Mouse (Mus musculus): Measurements from ENCODE around the gene Zkscan16. TPM values are rescaled to one million over a fixed set of nuclear protein-coding genes. Genes with fewer than 3 reads are reported as not detected.

Gene Zkscan16
- polyA plus RNA-seq, 1 experiment from 2014 or later: 0.99 TPM

DNA sequence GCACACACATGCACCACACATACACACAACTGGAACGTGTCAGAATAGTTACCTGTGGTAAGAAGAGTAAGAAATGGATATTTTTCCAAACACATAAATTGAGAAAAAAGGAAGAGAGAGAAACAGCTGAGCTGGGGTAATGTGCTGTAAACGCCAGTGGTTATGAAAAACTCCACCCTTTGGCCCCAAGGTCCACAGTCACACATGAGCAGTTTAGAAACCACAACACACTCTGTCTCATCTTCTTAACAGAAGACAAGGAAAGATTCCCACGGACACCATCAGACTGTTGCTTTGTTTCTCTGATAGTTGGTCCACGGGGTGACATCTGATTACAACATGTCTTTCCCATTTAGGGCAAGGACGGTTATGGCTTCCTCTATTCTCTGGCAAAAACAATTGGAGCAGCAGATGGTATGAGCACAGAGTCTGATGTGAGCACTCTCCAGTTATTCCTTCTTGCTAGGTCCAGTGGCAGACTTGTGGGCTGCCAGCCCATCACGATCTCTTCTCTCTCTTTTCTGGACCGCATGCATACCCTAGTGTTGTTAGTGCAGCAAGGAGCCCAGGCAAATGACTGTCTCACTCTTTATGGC is 46.0 kb downstream of the Zkscan16 start:
- WGBS: 86% methylated on average over 7 of the region's 7 CpGs
- no peak overlapping the region for H3K4me2 ChIP-seq (replicated peaks)
- H3K4me1 ChIP-seq: peaks cover 15% of the 10 kb centered on the region
- H3K9ac ChIP-seq (replicated peaks): no peak overlapping the region
- H3K36me3 ChIP-seq: no peaks in the 10 kb centered on the region
- no peak for ATAC-seq (replicated peaks)
- H3K27ac ChIP-seq (replicated peaks): no peak overlapping the region
- no peaks in the 10 kb centered on the region for H3K27me3 ChIP-seq
- no peak overlapping the region for H3K4me3 ChIP-seq
- H3K9me3 ChIP-seq: no peaks in the 10 kb centered on the region

DNA sequence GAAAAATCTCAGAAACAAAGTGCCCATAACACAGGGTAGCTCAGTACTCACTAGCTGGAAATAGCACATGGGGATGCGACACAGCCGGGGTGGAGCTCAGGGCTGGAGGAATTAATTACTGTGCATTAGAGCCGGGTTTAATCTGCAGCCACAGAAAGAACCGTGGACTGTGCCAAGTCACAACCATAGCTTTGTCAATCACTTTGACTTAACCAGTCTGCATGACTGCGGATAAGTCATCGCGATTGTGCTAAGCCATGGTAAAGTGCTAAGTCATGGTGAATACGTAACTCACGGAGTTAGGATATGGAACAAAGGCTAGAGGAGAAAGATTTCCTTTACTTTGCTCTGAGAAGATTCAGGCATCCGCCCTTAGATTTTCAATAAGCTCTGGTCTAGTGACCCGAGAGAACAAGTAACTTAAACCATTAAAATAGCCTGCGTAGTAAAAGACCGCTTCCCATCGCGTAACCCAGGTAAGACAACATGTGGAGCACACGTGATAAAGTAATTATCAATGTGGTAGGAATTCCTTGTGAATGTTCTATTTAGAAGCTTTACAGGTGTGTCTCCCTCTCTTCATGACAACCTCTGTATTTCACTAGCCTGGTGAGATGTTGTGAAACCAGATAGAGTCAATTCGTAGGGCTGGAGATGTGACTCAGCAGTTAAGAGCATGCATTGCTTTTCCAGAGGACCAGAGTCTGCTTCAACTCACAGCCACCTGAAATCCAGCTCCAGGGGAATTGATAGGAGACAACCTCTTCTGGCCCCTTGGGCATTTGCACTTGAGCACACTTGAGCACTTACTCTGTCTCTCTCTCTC is 47.4 kb downstream of the Zkscan16 start:
- Histone ChIP-seq H3K27ac (replicated peaks) (no peak overlapping the region), H3K4me1 (peaks cover 12% of the 10 kb centered on the region), H3K9ac (replicated peaks) (no peak overlapping the region), H3K4me2 (replicated peaks) (no peak overlapping the region), H3K9me3 (no peaks in the 10 kb centered on the region), H3K27me3 (no peaks in the 10 kb centered on the region), H3K4me3 (no peak overlapping the region), H3K36me3 (no peaks in the 10 kb centered on the region)
- 62% methylated on average over 17 of the region's 17 CpGs for WGBS
- no peak; the same call in 1 of the 2 replicates for ATAC-seq (replicated peaks)

DNA sequence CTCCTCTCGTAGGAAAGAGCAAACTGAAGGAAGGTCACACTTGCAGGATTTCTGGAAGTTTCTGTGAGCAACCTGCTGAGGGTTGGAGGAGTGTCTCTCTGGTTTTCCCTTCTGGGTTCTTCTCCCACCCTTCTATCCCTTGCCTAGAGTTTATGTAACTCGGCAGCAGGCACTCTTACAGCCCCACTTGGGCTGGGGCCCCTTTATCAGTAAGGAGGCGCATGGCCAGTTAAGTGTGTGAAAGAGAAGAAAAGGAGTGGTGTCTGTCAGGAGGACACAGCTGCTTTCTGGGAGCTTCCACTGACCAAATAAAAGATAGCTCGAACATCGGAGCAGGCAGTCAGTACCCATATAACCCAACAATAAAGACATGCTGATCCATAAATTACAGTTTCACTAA is 48.8 kb downstream of the Zkscan16 start:
- Histone ChIP-seq H3K4me2 (replicated peaks) (no peak overlapping the region), H3K36me3 (no peaks in the 10 kb centered on the region), H3K4me3 (no peak overlapping the region), H3K4me1 (peaks cover 3% of the 10 kb centered on the region; the same call in 1 of the 2 replicates), H3K27me3 (no peaks in the 10 kb centered on the region), H3K27ac (replicated peaks) (no peak overlapping the region), H3K9ac (replicated peaks) (no peak overlapping the region), H3K9me3 (no peaks in the 10 kb centered on the region)
- 81% methylated on average over 5 of the region's 5 CpGs for WGBS
- no peak for ATAC-seq (replicated peaks)

DNA sequence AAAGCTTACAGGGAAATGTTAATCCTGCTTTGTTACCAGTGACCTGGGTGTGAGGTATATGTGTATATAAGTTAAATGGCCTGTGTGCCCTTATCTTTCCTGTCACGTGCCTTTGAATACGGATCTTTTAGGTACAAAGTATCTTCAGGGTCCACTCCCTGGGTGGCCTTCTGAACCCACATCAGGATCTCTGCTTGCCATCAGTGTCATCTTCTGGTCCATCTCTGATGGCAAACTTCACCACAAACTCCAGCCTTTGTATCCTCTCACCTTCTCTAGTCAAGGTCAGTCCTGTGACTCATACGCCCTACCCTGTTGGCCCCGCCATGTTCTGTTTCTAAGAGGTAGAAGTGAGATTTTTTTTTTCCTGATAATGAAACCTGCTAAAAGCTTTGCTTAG is 51.3 kb downstream of the Zkscan16 start, which contains the start of gene Dnajc25:
TSS of gene Dnajc25 (plus strand) at position 301 of the 400 bp plus-strand sequence.
- Histone ChIP-seq H3K27ac (replicated peaks) (no peak within 1 kb of the TSS), H3K9ac (replicated peaks) (no peak within 1 kb of the TSS), H3K4me2 (replicated peaks) (no peak within 1 kb of the TSS), H3K27me3 (no peaks in the 10 kb centered on the region), H3K4me1 (peaks cover 6% of the 10 kb centered on the region; the same call in 1 of the 2 replicates), H3K4me3 (no peak within 1 kb of the TSS), H3K36me3 (no peaks in the 10 kb centered on the region), H3K9me3 (no peaks in the 10 kb centered on the region)
- ATAC-seq (replicated peaks): no peak
- 90% methylated on average over 4 of the region's 4 CpGs for WGBS

DNA sequence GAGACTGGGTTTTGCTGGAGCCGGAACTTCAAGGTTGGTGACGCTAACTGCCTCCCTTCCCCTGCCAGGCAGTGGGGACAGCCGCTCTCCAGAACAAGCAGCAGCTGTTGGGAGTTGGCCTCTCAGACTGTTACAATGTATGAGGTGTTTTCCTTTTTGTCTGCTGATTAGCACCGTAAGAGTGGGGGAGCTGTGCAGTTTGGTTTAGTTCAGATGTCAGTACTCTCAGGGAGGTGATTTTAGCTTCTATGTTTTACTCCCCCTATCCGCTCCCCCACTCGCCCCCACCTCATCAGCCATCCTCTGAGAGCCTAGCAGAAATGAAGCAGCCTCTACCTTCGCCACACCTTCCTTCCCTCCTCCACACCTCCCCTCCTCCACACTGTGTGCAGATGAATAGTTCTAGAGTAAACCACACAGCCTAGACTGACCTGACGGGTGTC is 51.8 kb downstream of the Zkscan16 start:
- WGBS: 73% methylated on average over 8 of the region's 8 CpGs
- Histone ChIP-seq H3K4me3 (no peak overlapping the region), H3K27ac (replicated peaks) (no peak overlapping the region), H3K9ac (replicated peaks) (no peak overlapping the region), H3K27me3 (no peaks in the 10 kb centered on the region), H3K9me3 (no peaks in the 10 kb centered on the region), H3K4me1 (peaks cover 6% of the 10 kb centered on the region; the same call in 1 of the 2 replicates), H3K4me2 (replicated peaks) (no peak overlapping the region), H3K36me3 (no peaks in the 10 kb centered on the region)
- no peak for ATAC-seq (replicated peaks)

DNA sequence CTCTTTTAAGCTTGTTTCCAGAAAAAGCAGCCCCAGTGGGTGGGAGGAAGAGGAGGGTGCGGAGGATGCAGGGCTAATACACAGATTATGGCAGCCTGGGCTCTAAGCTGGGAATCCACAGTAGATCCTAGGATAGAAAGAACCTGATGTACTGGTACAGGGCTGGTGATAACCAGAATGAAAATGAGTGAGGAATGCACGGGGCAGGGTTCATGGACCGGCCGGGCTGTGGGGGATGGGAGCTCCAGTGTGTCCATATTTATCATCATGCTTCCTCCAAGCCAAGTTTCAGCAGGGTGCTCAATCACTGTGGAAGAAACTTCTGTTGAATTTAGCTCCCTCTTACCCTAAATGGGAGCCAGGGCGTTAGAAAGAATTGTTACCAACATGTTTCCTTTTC is 53.7 kb downstream of the Zkscan16 start:
- 87% methylated on average over 5 of the region's 5 CpGs for WGBS
- Histone ChIP-seq H3K9ac (replicated peaks) (no peak overlapping the region), H3K4me2 (replicated peaks) (no peak overlapping the region), H3K9me3 (no peaks in the 10 kb centered on the region), H3K36me3 (no peaks in the 10 kb centered on the region), H3K4me3 (no peak overlapping the region), H3K27me3 (no peaks in the 10 kb centered on the region), H3K27ac (replicated peaks) (no peak overlapping the region), H3K4me1 (0 out of 2 replicates have a peak, but pooled peaks cover 3% of the 10 kb centered on the region)
- ATAC-seq (replicated peaks): no peak

DNA sequence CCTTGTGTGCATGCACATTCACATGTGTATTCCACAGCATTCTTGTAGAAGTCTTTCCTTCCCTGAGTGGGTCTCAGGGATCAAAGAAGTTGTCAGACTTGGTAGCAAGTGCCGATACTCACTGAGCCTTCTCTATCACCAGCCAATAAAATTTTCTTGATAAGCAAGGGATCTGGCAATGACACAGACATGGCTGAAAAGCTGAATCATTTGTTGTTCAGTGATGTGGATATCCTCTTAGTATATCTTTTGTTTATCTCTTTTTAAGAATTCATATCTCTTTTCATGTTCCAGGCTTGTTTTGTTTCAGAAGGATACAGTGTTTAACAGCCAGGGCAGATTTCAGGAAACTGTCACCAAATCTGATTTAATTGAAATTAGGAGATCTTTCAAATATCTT is 55.3 kb downstream of the Zkscan16 start:
- Histone ChIP-seq H3K27ac (replicated peaks) (no peak overlapping the region), H3K36me3 (no peaks in the 10 kb centered on the region), H3K9me3 (no peaks in the 10 kb centered on the region), H3K27me3 (no peaks in the 10 kb centered on the region), H3K9ac (replicated peaks) (no peak overlapping the region), H3K4me1 (peaks cover 10% of the 10 kb centered on the region), H3K4me3 (no peak overlapping the region), H3K4me2 (replicated peaks) (no peak overlapping the region)
- no peak for ATAC-seq (replicated peaks)
- 81% methylated on average over 1 of the region's 1 CpGs for WGBS

DNA sequence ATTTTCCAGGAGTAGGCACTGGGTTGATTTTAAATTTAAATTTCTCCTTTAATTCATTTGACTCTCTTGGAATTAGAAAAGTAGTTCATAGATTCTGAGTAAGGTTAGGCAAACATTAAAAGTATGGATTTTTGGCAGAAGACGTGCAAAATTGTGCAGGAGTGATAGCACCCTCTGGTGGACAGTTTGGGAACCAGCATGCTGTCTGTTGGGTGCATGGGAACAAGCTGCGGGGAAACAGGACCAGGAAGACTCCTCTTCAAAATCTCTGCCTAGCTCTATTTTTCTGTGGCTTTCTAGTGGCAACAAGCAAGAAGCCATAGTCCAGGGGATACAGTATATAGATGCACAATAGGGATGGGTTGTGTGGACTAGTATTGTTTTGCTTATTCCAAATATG is 56.3 kb downstream of the Zkscan16 start:
- Histone ChIP-seq H3K4me3 (no peak overlapping the region), H3K27me3 (no peaks in the 10 kb centered on the region), H3K4me1 (peaks cover 20% of the 10 kb centered on the region), H3K36me3 (no peaks in the 10 kb centered on the region), H3K27ac (replicated peaks) (no peak overlapping the region), H3K9me3 (no peaks in the 10 kb centered on the region), H3K9ac (replicated peaks) (no peak overlapping the region), H3K4me2 (replicated peaks) (no peak overlapping the region)
- WGBS: 5% methylated on average over 2 of the region's 2 CpGs
- no peak for ATAC-seq (replicated peaks)

DNA sequence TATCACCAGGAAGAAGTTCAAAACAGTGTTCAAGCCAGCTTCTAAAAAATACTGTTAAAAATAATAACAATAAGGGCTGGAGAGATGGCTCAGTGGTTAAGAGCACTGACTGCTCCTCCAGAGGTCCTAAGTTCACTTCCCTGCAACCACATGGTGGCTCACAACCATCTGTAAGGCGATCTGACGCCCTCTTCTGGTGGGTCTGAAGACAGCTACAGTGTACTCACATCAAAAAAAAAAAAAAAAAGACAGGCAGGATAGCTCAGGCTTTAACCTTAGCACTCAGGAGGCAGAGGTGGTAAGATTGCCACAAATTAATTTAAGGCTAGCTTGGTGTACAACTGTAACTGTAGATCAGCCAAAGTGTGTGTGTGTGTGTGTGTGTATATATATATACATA is 57.2 kb downstream of the Zkscan16 start:
- Histone ChIP-seq H3K36me3 (no peaks in the 10 kb centered on the region), H3K4me1 (peaks cover 23% of the 10 kb centered on the region), H3K9ac (replicated peaks) (no peak overlapping the region), H3K4me3 (no peak overlapping the region), H3K9me3 (no peaks in the 10 kb centered on the region), H3K27ac (replicated peaks) (no peak overlapping the region), H3K4me2 (replicated peaks) (no peak overlapping the region), H3K27me3 (no peaks in the 10 kb centered on the region)
- 2% methylated on average over 2 of the region's 2 CpGs for WGBS
- ATAC-seq (replicated peaks): no peak

DNA sequence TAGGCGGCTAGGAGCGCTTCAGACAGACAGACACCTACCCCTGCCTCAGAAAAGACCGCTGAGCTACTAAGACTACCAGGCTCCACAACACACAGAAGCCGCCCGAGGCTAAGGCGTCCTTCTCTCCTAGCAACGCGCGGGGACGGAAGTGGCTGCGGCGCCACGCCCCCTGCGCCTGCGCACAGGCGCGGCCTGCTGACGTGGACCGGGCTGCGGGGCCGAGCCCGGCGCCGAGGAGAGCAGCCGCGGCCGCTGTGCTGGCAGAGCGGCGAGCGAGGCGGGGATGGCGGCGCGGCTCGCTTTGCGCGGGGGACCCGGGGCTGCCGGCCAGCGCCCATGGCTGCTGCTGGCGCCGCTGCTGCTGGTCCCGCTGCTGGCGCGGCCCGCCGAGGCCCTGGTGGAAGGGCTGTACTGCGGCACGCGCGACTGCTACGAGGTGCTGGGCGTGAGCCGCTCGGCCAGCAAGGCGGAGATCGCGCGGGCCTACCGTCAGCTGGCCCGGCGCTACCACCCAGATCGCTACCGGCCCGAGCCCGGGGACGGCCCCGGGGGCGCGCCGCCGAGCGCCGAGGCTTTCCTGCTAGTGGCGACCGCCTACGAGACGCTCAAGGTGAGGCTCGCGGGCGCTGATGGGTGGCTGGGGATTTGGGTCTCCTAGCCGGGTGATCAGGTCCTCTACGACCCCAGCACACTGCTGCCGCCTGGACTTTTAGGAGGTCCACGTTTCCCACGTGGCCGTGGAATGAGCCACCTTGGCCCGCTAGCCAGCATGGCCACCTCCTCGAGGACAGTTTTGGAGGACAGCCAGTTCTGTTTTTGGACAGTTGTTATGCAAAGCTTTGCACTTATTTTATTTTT is 59.7 kb downstream of the Zkscan16 start, which contains the start of gene Gm20503:
TSS of gene Gm20503 (plus strand) at position 263 of the 858 bp plus-strand sequence.
- under 1% methylated on average over 70 of the region's 89 CpGs for WGBS

DNA sequence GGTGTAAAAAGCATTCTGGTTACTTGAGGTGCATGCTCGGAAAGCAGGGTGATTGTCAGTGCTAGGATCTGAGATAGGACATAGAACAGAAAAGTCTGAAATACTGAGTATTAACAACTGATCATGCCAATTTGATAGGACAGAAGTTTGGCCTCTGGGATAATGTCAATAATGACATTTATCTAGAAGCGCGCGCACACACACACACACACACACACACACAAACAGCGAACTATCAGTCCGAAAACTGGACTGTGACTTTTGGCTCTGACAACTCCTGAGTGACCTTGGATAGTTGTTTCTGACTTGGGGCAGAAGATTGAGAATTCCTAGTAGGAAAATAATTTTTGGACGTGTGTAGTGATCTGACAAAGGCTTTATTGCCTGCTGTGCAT is 60.4 kb downstream of the Zkscan16 start:
- no peaks in the 10 kb centered on the region for H3K27me3 ChIP-seq
- no peak for ATAC-seq (replicated peaks)
- no peaks in the 10 kb centered on the region for H3K36me3 ChIP-seq
- 33% methylated on average over 7 of the region's 7 CpGs for WGBS
- peaks cover 20% of the 10 kb centered on the region for H3K4me1 ChIP-seq
- H3K27ac ChIP-seq (replicated peaks): no peak overlapping the region
- no peaks in the 10 kb centered on the region for H3K9me3 ChIP-seq
- H3K4me3 ChIP-seq: peak overlapping the region; percentile 79
- H3K4me2 ChIP-seq (replicated peaks): peak overlapping the region; percentile 67
- peak overlapping the region; percentile 90 for H3K9ac ChIP-seq (replicated peaks)

More for the DNA sequence above, 59.7 kb downstream of the Zkscan16 start, which contains the start of gene Gm20503:
- H3K27me3 ChIP-seq: no peaks in the 10 kb centered on the region
- H3K27ac ChIP-seq (replicated peaks): peak within 1 kb of the TSS; percentile 94
- H3K4me2 ChIP-seq (replicated peaks): peak within 1 kb of the TSS; percentile 67
- H3K9ac ChIP-seq (replicated peaks): peak within 1 kb of the TSS; percentile 90
- ATAC-seq (replicated peaks): peak; percentile 100
- H3K4me3 ChIP-seq: peak within 1 kb of the TSS; percentile 79
- peaks cover 22% of the 10 kb centered on the region for H3K4me1 ChIP-seq
- no peaks in the 10 kb centered on the region for H3K36me3 ChIP-seq
- H3K9me3 ChIP-seq: no peaks in the 10 kb centered on the region

DNA sequence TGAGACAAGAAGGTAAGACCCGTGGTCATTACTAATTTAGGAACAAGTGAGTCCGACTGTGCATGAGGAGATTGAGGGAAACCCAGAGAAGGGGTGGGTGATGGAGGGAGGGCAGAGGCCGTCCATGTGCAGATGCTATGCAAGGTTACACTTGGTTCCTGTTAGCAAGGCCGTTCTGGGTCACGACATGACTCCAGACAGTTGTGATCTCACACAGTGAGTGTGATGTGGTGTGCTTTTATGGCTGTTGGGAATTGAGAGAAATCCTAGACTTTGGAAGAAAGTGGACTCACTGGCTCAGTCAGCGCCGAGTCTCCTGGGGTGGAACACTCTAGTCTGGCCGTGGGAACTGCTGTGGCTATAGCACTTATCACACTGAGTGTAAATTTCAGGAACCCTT is 62.8 kb downstream of the Zkscan16 start:
- Histone ChIP-seq H3K4me3 (no peak overlapping the region), H3K9me3 (no peaks in the 10 kb centered on the region), H3K27me3 (no peaks in the 10 kb centered on the region), H3K36me3 (no peaks in the 10 kb centered on the region), H3K4me2 (replicated peaks) (no peak overlapping the region), H3K27ac (replicated peaks) (no peak overlapping the region), H3K4me1 (peaks cover 20% of the 10 kb centered on the region), H3K9ac (replicated peaks) (no peak overlapping the region)
- ATAC-seq (replicated peaks): no peak
- 73% methylated on average over 8 of the region's 8 CpGs for WGBS

Data from forebrain, embryonic 15.5 days (tissue).